Mouse (Mus musculus) CH12F3 (cell line): Measurements from ENCODE around the gene Rdh1.
"Not testable (repeated sequence)": the region's sequence is repeated elsewhere in the genome, so short reads cannot be mapped to it uniquely, and the experiment has no call there.

Experiments
- in situ Hi-C: fragments of 300-500 bp; cut with MboI; formaldehyde crosslinking; loops from 2 replicates; pipeline ENCODE4 v1.14.3; 2020; ENCODE audit warnings: low sequenced_read_pairs

The Rdh1 gene

GRCm38 (mm10) chr10:127747254-127747653, 12.3 kb upstream of the Rdh1 start:
- in situ Hi-C loops = no loop called here

GRCm38 (mm10) chr10:127748847-127749612, 10.5 kb upstream of the Rdh1 start:
- in situ Hi-C loops = no loop called here

GRCm38 (mm10) chr10:127750136-127750777, 9.3 kb upstream of the Rdh1 start:
- in situ Hi-C loops = no loop called here

- in situ Hi-C loops = no loop called here
Observed at GRCm38 (mm10) chr10:127751548-127751947, 8.0 kb upstream of the Rdh1 start, which contains the start of gene Gpr182. Gene Gpr182, minus strand, starts transcription at chr10:127751732.

- in situ Hi-C loops = no loop called here
Observed at GRCm38 (mm10) chr10:127754566-127755166, 4.9 kb upstream of the Rdh1 start.

- in situ Hi-C loops = no loop called here
Observed at GRCm38 (mm10) chr10:127755246-127755645, 4.3 kb upstream of the Rdh1 start.

GRCm38 (mm10) chr10:127755770-127756468, 3.6 kb upstream of the Rdh1 start:
- in situ Hi-C loops = no loop called here

- in situ Hi-C loops = not testable (repeated sequence)
Observed at GRCm38 (mm10) chr10:127762926-127763325, 3.4 kb downstream of the Rdh1 start.

GRCm38 (mm10) chr10:127763914-127764680, 4.6 kb downstream of the Rdh1 start:
- in situ Hi-C loops = no loop called here

- in situ Hi-C loops = no loop called here
Observed at GRCm38 (mm10) chr10:127766564-127766963, 7.0 kb downstream of the Rdh1 start.

- in situ Hi-C loops = no loop called here
Observed at GRCm38 (mm10) chr10:127776011-127776410, 16.5 kb downstream of the Rdh1 start, which contains the start of gene Rdh9. Gene Rdh9, plus strand, starts transcription at chr10:127776386.

GRCm38 (mm10) chr10:127782321-127782720, 22.8 kb downstream of the Rdh1 start:
- in situ Hi-C loops = not testable (repeated sequence)

GRCm38 (mm10) chr10:127785411-127785810, 25.9 kb downstream of the Rdh1 start:
- in situ Hi-C loops = not testable (repeated sequence)

- in situ Hi-C loops = no loop called here
Observed at GRCm38 (mm10) chr10:127799295-127799694, 39.8 kb downstream of the Rdh1 start.

- in situ Hi-C loops = no loop called here
Observed at GRCm38 (mm10) chr10:127800891-127801290, 41.4 kb downstream of the Rdh1 start, which contains the start of gene Rdh16. Gene Rdh16, plus strand, starts transcription at chr10:127801152.

GRCm38 (mm10) chr10:127801612-127802011, 42.1 kb downstream of the Rdh1 start:
- in situ Hi-C loops = no loop called here

- in situ Hi-C loops = no loop called here
Observed at GRCm38 (mm10) chr10:127802236-127802635, 42.7 kb downstream of the Rdh1 start.

- in situ Hi-C loops = no loop called here
Observed at GRCm38 (mm10) chr10:127804416-127804815, 44.9 kb downstream of the Rdh1 start.

- in situ Hi-C loops = no loop called here
Observed at GRCm38 (mm10) chr10:127815888-127816287, 56.4 kb downstream of the Rdh1 start.

GRCm38 (mm10) chr10:127817268-127817910, 57.9 kb downstream of the Rdh1 start:
- in situ Hi-C loops = not testable (repeated sequence)
